Mouse (Mus musculus) left cerebral cortex, postnatal 14 days (tissue): ENCODE data around the gene Cbwd1. TPM values are rescaled to one million over a fixed set of nuclear protein-coding genes. Genes with fewer than 3 reads are reported as not detected.
"Not testable (repeated sequence)": the region's sequence is repeated elsewhere in the genome, so short reads cannot be mapped to it uniquely, and the experiment has no call there.

Source experiments
- DNase-seq, 2 experiments: peaks; one replicate each; pipeline ENCODE4 v3.0.0; 2021 to 2022; ENCODE audit warnings: low spot score in 2 of 2, mixed read lengths in 1 of 2
- intact Hi-C: fragments of 180-260 bp; cut with DNase I; formaldehyde crosslinking; loops from one replicate; pipeline ENCODE4 v1.15.1; 2025
- microRNA-seq, 2 experiments: library from miRNA; unstranded; fragments of <30 nt; microRNA quantifications; one replicate each; pipeline ENCODE4 v1.2.0; 2022
- total RNA-seq, 2 experiments: library from RNA; stranded (reverse); gene quantifications; 2 replicates each; pipeline ENCODE4 v1.2.3; 2021

The Cbwd1 gene
- total RNA-seq, 2 experiments from 2014 or later: 11.5 to 12.3 TPM

DNA sequence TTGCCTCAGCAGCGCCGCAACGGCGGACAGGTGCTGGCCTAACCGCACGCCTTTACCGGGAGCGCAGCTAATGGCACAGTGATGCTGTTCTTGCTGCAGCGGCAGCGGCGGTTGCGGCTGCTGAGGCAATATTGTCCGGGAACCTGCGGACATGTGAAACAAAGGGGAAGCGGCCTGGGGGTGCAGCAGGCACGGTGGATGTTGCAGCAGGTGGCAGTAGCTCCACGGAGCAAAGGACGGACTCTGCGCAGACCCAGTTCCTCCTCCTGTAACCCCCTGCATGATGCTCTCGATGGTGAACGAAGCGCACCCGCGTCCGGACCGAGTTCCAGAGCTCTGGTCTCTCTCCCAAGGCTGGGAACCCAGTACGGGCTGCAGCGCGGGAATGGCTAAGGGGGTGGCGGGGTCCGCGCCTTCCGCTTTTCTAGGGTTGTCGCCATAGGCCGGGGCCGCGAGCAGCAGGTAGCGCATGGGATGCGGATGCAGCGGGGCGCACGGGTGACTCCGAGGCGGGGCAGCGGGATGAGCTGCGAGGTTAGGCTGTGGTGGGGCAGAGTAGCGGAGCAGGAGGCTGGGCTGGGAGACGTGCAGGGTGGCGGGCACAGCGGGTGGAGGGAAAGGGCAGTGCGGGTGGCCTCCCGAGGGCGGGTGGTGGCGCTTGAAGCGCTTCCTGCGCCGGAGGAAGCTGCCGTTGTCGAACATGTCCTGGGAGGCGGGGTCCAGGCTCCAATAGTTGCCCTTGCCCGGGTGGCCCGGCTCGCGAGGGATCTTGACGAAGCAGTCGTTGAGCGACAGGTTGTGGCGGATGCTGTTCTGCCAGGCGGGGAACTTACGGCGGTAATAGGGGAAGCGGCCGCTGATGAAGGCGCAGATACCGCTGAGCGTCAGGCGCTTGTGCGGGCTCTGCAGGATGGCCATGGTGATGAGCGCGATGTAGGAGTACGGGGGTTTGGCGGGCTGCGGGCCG, 61.5 kb downstream of the Cbwd1 start:
- no peak for DNase-seq
- intact Hi-C loops: loop anchor here (5.0 kb wide), 1 partner anchor 707 kb away; no protein-coding TSS in a partner anchor

DNA sequence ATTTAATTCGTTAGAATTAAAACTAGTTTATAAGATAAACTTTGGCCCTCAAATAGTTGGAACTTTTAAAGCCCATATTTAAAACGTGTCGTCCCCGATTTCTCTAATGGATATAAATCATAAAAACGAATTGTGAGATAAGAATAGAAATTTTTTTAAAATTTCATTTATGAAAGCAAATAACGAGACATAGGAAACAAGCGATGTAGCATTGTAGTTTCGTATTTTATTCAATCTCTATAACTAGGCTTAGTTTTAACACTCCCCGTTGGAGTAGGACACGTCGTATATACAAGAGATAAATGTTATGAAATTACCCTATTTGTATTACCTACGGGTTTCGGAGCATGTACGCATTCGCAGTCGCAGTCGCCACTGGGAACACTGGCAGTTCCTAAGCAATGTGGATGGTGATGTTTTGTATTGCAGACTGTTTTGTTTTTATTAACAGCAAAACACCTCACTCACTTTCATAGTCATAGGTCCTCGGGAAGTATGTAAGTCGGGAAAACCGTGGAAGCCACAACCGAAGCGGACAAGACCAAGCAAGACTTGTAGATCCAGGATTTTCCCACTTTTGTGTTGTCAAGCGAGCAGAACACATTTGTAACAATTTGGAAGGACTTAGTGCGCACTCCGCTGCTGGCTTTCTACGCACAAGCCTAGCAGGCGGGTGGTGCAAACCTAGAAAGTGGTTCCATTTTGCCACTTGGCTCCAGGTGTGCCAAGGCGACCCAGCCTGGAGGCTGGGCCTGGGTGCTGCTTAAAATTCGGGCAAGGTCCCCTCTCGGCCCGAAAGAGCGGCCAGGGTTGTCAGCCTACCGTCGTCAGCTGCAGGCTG, 62.5 kb downstream of the Cbwd1 start:
- DNase-seq: no peak
- intact Hi-C loops: no loop called here

DNA sequence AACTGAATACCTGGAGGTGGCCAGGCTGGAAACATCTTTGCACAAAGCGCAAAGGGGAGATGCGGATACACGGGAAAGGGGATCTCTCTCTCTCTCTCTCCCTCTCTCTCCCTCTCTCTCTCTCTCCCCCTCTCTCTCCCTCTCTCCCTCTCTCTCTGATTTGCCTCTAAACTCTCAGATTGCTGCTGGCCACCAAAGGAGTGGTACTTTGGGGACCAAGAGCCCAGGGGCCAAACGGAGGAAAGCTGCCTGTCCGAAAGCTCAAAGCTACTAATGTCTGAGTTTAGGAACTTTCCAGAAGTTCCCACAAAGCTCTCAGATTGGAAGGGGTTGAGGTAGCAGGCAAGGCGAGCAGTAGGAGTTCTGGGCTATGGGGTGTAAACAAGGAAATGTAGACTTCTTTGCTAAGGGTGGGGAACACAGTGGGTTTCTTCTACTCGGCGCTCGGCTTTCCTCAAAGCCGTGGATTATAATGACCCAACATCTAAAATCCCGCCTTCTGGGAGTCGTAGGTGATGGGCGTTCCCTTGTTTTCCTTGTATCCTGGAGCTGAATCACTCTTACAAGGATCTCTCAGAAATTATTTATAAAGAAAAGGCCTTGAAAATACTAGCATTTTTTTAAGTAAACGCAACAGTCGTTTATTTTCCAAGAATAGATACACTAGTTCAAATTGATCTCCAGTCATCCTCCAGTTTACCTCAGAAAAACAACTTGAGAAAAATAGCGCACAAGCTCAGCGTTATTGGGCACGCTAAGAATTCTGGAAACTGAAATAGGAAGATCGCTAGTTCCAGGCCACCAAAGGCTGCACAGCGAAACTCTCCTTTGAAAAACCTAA, 63.3 kb downstream of the Cbwd1 start:
- intact Hi-C loops: no loop called here
- no peak for DNase-seq

DNA sequence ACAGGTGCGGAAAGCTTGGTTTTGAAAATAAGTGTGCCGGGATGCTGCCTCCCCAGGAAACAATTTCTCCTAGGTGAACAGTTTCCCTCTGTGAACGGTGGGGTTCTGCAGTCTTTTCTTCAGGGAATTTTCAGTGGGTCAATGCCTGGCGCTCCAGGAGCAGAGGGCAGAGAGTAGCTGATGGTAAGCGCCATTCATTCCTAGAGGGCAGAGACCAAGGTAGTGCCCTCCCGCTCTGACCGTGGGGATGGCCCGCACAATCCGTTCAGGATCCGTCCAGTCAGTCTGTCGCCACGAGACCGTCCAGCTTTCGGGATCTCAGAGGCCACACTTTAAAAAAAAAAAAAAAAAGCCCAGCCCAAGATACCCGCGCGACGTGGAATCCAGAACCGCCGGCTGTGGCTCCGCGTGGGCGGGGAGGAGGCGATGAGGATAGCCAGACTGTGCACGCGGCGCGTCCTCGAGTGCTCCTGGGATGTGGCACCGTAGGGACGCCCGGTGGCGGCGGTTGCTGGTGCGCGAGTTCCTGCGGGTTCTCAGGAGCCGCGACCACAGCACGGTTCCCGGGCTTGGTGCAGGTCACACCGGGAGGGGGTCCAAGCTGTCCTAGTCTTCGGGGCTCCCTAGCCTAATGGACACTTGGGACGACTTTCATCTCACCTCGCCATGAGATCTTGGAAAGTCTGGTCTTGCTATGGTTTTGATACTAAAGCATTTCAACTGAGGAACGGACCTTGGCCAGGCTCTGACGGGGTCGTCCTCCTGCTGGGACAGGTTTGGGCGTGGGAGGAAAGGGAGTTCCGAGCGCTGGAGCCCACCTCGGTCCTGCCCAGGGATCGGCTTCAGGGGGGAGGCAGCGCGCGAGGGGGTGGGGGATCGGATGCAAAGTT, 64.2 kb downstream of the Cbwd1 start:
- intact Hi-C loops: no loop called here

DNA sequence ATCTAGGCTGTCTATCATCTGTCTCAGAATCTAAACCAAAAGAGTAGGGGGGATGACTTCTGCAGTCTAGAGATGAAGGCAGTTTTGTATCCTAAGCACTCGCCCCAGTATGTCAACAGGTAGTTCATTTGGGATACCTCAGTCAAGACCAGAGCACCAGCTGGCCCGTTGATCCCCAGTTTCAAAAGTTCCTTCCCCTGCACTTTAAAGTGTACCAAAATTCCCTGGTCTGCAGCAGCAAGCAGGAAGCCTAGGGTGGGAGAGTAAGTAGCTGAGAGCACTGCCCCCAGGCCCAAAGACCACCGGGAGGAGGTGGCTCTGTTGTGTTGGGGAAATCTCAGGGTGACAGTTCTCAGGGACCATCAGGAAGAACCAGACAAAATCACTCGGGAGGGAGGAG, 64.9 kb downstream of the Cbwd1 start:
- intact Hi-C loops: no loop called here
- DNase-seq: no peak

More for the DNA sequence above, 64.2 kb downstream of the Cbwd1 start:
- no peak for DNase-seq

DNA sequence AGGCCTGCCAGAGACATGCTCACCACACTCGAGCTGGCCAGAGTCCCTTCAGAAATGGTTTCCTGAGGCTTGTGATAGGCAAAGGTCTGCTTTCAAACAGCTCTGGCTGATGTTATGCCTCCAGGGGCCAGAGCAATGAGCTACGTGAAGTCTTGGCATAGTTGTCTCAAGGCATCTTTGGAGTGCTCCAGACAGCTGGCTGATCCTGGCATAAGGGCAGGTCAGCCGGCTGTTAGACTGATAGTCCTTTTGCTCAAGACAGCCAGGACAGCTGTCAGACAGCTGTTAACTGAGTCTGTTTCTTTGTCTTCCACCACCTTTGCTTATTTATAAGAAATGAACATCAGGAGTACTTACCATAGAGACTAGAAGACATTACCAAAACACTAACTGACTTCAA, 74.5 kb downstream of the Cbwd1 start:
- intact Hi-C loops: loop anchor here (5.0 kb wide), 1 partner anchor 265 kb away; no protein-coding TSS in a partner anchor

DNA sequence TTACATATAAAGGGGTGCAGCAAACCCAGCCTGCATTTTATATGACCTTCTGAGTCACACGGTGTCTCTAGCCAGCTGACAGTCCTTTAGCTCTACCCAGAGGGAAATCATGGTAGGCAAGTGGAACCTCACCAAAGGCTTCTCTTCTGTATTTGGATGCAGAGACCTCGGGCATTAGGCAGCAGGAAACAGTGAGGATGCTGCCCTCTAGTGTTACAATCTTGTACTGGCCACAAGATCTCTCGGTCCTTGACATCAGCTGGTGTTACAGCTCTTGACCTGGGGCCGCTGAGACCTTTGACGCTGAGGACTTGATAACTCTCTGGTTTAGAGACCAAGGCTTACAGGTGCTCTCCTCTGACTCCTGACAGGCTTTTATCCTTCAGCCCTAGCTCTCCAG, 75.9 kb downstream of the Cbwd1 start:
- intact Hi-C loops: loop anchor here (5.0 kb wide), 1 partner anchor 263 kb away; no protein-coding TSS in a partner anchor
- DNase-seq: peak; percentile 61 to 74

More for the DNA sequence above, 74.5 kb downstream of the Cbwd1 start:
- DNase-seq: no peak

DNA sequence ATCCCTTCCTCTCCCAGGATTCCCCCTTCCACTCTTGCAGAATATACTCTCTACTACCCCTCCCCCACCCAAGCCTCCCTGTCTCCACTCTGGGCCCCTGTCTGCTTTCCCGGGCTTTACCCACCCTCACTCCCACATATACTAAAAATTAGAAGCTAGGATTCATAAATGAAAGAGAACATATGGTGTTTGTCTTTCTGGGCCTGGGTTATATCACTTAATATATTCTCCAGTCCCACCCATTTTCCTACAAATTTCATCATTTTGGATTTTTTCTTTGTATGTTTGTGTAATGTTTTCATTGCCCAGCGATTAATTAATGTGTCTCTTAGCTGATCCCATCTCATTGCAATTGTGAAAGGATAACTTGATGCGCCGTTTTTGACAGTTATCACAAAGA, 80.2 kb downstream of the Cbwd1 start:
- no peak for DNase-seq
- intact Hi-C loops: no loop called here

DNA sequence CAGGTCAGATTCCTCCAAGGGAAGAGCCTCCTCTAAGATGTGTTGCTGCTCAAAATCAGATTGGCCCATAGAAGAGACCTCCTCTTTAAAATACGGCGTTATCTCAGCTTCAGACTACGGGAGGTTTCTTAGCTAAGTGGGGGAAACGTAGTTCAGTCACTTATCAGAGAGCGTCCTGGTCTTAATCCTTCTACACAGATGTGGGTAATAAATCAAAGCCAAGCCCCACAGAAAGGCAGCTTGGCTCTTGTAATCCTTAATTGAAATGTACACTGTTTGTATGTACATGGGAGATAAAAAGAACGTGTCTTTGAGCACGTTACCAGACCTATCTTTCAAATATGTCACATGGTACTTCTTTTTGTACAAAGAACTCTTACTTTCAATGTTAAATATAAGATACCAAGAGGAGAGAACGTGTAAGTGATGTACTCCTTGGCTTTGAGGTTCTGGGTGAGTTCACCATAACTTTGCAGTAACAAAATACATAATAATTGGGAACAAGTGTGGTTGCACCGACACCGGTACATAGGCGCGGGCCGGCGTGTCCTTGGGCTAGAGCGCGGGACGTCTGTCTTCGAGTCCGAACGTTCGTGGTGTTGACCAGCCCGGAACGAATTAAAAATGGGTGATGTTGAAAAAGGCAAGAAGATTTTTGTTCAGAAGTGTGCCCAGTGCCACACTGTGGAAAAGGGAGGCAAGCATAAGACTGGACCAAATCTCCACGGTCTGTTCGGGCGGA, 86.1 kb downstream of the Cbwd1 start, which contains the start of gene Gm10053:
Gene Gm10053 (plus strand): TSS at position 558 of the 742 bp plus-strand sequence.
- DNase-seq, intact Hi-C loops: not testable (repeated sequence)

DNA sequence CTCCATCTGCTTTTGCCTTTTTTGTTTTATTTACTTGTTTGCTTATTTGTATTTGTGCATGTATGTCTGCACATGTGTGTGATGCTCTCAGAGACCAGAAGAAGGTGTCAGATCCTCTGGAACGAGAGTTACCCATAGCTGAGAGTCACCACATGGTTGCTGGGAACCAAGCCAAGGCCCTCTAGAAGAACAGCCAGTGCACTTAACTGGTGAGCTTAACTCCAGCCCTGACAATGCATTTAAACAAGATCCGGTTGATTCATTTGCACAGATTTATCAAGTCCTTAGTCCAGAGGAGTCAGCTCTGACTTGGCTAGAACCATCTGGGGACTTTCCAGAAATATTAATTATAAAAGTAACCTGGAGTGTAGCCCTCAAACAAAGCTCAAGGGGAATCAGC, 87.5 kb downstream of the Cbwd1 start:
- intact Hi-C loops: loop anchor here (5.0 kb wide), 3 partner anchors 252 to 592 kb away; partner anchors contain the start of gene Fxn
- DNase-seq: no peak

DNA sequence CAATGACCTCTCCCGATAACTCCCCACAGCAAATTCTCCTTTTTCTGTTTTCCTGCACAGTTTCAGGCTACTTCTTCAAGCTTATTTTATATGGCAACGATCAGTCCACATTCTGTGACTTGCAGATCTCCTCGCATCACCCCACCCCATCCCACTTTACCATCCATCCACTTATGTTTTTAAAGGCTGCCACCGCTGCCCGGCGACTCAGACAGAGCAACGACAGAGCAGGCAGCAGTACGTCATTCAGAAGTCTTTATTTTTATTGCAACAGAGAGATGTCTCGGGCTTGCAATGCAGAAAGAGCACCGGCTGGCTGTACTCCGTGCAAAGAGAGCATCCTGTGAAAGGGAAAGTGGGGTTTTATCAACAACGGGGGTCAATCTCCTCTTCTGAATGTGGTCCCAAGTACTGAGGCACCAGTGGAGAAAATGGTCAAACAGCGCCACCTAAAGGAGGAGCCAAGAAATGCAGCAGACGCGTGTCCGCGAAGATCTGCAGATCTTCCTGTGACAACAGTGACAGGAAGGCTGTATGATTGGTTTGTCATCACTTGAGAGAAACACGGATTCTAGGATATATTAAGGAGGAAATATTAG, 90.3 kb downstream of the Cbwd1 start:
- peak; percentile 58 to 84 for DNase-seq
- intact Hi-C loops: loop anchor here (2.0 to 5.0 kb wide), 4 partner anchors 166 to 589 kb away; partner anchors contain the start of gene Fxn

Small RNA genes within 50 kb of the gene (microRNA-seq; reads per million reads assigned to microRNA genes)
- 0 reads per million in 2 experiments for gene Mir3084-1

Other genes with a start within 250 kb of the Cbwd1 start
- 1 to 10 TPM; 3.3 TPM for gene Pgm5, start 99.8 kb downstream of the Cbwd1 start, total RNA-seq
- gene Gm10053, start 85.9 kb downstream of the Cbwd1 start, total RNA-seq: 100 to 1,000 TPM; 249 to 252 TPM
- gene Foxd4, start 60.4 kb downstream of the Cbwd1 start, total RNA-seq: not detected
- gene Dock8, start 37.9 kb upstream of the Cbwd1 start, total RNA-seq: 1 to 10 TPM; 2.7 to 5.1 TPM